Mouse (Mus musculus) heart, embryonic 10.5 days (tissue): Measurements from ENCODE around the gene 2810021J22Rik. TPM values are rescaled to one million over a fixed set of nuclear protein-coding genes. Genes with fewer than 3 reads are reported as not detected.

ENCODE experiments used
- DNase-seq: peaks from one replicate; pipeline ENCODE4 v3.0.0-alpha.2; 2017; ENCODE audit warnings: low spot score
- H3K27ac ChIP-seq: fragments of 300-500 bp; sonication (generic); 2 replicates; pipeline ENCODE4 v1.5.1; 2016; ENCODE audit warnings: mild to moderate bottlenecking
- H3K27me3 ChIP-seq: fragments of 300-500 bp; sonication (generic); 2 replicates; pipeline ENCODE4 v1.6.1; 2016; ENCODE audit warnings: mild to moderate bottlenecking; ENCODE audit not compliant: poor library complexity, insufficient read depth, severe bottlenecking
- H3K36me3 ChIP-seq: fragments of 300-500 bp; sonication (generic); 2 replicates; pipeline ENCODE4 v1.6.1; 2016; ENCODE audit warnings: mild to moderate bottlenecking, moderate library complexity
- H3K4me1 ChIP-seq: fragments of 300-500 bp; sonication (generic); 2 replicates; pipeline ENCODE4 v1.6.1; 2016; ENCODE audit warnings: mild to moderate bottlenecking
- H3K4me3 ChIP-seq: fragments of 300-500 bp; sonication (generic); 2 replicates; pipeline ENCODE4 v1.5.1; 2016; ENCODE audit warnings: mild to moderate bottlenecking, moderate library complexity
- H3K9me3 ChIP-seq: fragments of 300-500 bp; sonication (generic); 2 replicates; pipeline ENCODE4 v1.6.1; 2016; ENCODE audit warnings: mild to moderate bottlenecking, moderate library complexity
- WGBS: fragments of 180-500 bp; shearing (Covaris S2); methylation state at CpG from one replicate; pipeline ENCODE4 v1.1.7; 2016; 5-methylcytosine and 5-hydroxymethylcytosine counted together
- polyA plus RNA-seq: library from polyadenylated mRNA; unstranded; fragments of >200 nt; fragmentation: Nextera tagmentation; extraction: Ambion mirVana; gene quantifications from 2 replicates; pipeline ENCODE4 v1.2.1, GENCODE M21; 2016

Gene 2810021J22Rik
- polyA plus RNA-seq, 1 experiment from 2014 or later: 8.1 TPM

GRCm38 (mm10) chr11:58926651-58927050 lies 59.6 kb downstream of the 2810021J22Rik start:
- no peaks in the 10 kb centered on the region for H3K9me3 ChIP-seq
- peaks cover 6% of the 10 kb centered on the region for H3K36me3 ChIP-seq
- H3K27ac ChIP-seq: no peak overlapping the region
- no peak for DNase-seq
- peaks cover 20% of the 10 kb centered on the region for H3K4me1 ChIP-seq
- peaks cover 11% of the 10 kb centered on the region; the same call in 1 of the 2 replicates for H3K27me3 ChIP-seq
- WGBS: 90% methylated on average over 2 of the region's 3 CpGs
- H3K4me3 ChIP-seq: no peak overlapping the region

- H3K27ac ChIP-seq: no peak overlapping the region
- H3K4me3 ChIP-seq: no peak overlapping the region
- H3K36me3 ChIP-seq: peaks cover 10% of the 10 kb centered on the region
- peaks cover 20% of the 10 kb centered on the region for H3K4me1 ChIP-seq
- no peaks in the 10 kb centered on the region for H3K9me3 ChIP-seq
- DNase-seq: no peak
- 67% methylated on average over 2 of the region's 2 CpGs for WGBS
- H3K27me3 ChIP-seq: peaks cover 11% of the 10 kb centered on the region; the same call in 1 of the 2 replicates
Measured at GRCm38 (mm10) chr11:58927053-58927452, 60.0 kb downstream of the 2810021J22Rik start.

GRCm38 (mm10) chr11:58927790-58928651 lies 61.0 kb downstream of the 2810021J22Rik start:
- Histone ChIP-seq H3K4me1 (peaks cover 20% of the 10 kb centered on the region), H3K4me3 (peak overlapping the region; percentile 35), H3K36me3 (peaks cover 20% of the 10 kb centered on the region), H3K27me3 (peaks cover 10% of the 10 kb centered on the region; the same call in 1 of the 2 replicates), H3K27ac (peak overlapping the region; percentile 57; the same call in 1 of the 2 replicates), H3K9me3 (no peaks in the 10 kb centered on the region)
- WGBS: 25% methylated on average over 20 of the region's 20 CpGs
- DNase-seq: peak; percentile 85

GRCm38 (mm10) chr11:58929055-58929454 lies 62.0 kb downstream of the 2810021J22Rik start:
- DNase-seq: no peak
- H3K9me3 ChIP-seq: no peaks in the 10 kb centered on the region
- peaks cover 20% of the 10 kb centered on the region for H3K4me1 ChIP-seq
- no peak overlapping the region; the same call in 1 of the 2 replicates for H3K27ac ChIP-seq
- 59% methylated on average over 4 of the region's 4 CpGs for WGBS
- H3K36me3 ChIP-seq: peaks cover 30% of the 10 kb centered on the region
- no peak overlapping the region for H3K4me3 ChIP-seq
- H3K27me3 ChIP-seq: peaks cover under 1% of the 10 kb centered on the region; the same call in 1 of the 2 replicates

- no peaks in the 10 kb centered on the region for H3K9me3 ChIP-seq
Measured at GRCm38 (mm10) chr11:58929641-58930040, 62.6 kb downstream of the 2810021J22Rik start.

GRCm38 (mm10) chr11:58930254-58930653 lies 63.2 kb downstream of the 2810021J22Rik start:
- 81% methylated on average over 3 of the region's 3 CpGs for WGBS
- Histone ChIP-seq H3K27me3 (no peaks in the 10 kb centered on the region), H3K9me3 (no peaks in the 10 kb centered on the region), H3K36me3 (peaks cover 40% of the 10 kb centered on the region), H3K4me3 (no peak overlapping the region), H3K27ac (no peak overlapping the region), H3K4me1 (peaks cover 20% of the 10 kb centered on the region)
- no peak for DNase-seq

More at GRCm38 (mm10) chr11:58929641-58930040, 62.6 kb downstream of the 2810021J22Rik start:
- H3K4me3 ChIP-seq: no peak overlapping the region
- H3K27me3 ChIP-seq: no peaks in the 10 kb centered on the region
- H3K36me3 ChIP-seq: peaks cover 36% of the 10 kb centered on the region
- peaks cover 20% of the 10 kb centered on the region for H3K4me1 ChIP-seq
- no peak for DNase-seq
- WGBS: 42% methylated on average over 3 of the region's 3 CpGs
- H3K27ac ChIP-seq: no peak overlapping the region

- Histone ChIP-seq H3K4me3 (no peak overlapping the region), H3K9me3 (no peaks in the 10 kb centered on the region), H3K27me3 (no peaks in the 10 kb centered on the region), H3K27ac (no peak overlapping the region), H3K4me1 (peaks cover 20% of the 10 kb centered on the region), H3K36me3 (peaks cover 51% of the 10 kb centered on the region)
- 71% methylated on average over 4 of the region's 4 CpGs for WGBS
- no peak for DNase-seq
Measured at GRCm38 (mm10) chr11:58931576-58931975, 64.6 kb downstream of the 2810021J22Rik start.

Other genes with a start within 250 kb of the 2810021J22Rik start
- gene Olfr323, start 236.7 kb upstream of the 2810021J22Rik start, polyA plus RNA-seq: not detected in 2 replicates
- gene Trim58, start 226.8 kb upstream of the 2810021J22Rik start, polyA plus RNA-seq: 1.1 and 1.2 TPM in 2 replicates
- not detected in 2 replicates for gene Olfr322, start 208.4 kb upstream of the 2810021J22Rik start, polyA plus RNA-seq
- not detected in 2 replicates for gene Olfr320, start 186.1 kb upstream of the 2810021J22Rik start, polyA plus RNA-seq
- gene Olfr319, start 168.1 kb upstream of the 2810021J22Rik start, polyA plus RNA-seq: not detected in 2 replicates
- gene Olfr318, start 143.2 kb upstream of the 2810021J22Rik start, polyA plus RNA-seq: not detected in 2 replicates
- not detected in 2 replicates for gene Olfr317, start 128.0 kb upstream of the 2810021J22Rik start, polyA plus RNA-seq
- gene Olfr316, start 114.5 kb upstream of the 2810021J22Rik start, polyA plus RNA-seq: not detected in 2 replicates
- not detected in 2 replicates for gene Olfr315, start 94.0 kb upstream of the 2810021J22Rik start, polyA plus RNA-seq
- not detected in 2 replicates for gene Olfr314, start 84.3 kb upstream of the 2810021J22Rik start, polyA plus RNA-seq
- gene Fam183b, start 65.3 kb upstream of the 2810021J22Rik start, polyA plus RNA-seq: 1.0 and 1.4 TPM in 2 replicates
- not detected in 2 replicates for gene Olfr313, start 52.2 kb upstream of the 2810021J22Rik start, polyA plus RNA-seq
- gene Olfr312, start 38.0 kb upstream of the 2810021J22Rik start, polyA plus RNA-seq: 0.04 TPM in 1 of 2 replicates, not detected in the other
- not detected in 2 replicates for gene Olfr311, start 28.0 kb upstream of the 2810021J22Rik start, polyA plus RNA-seq
- 4.4 and 7.4 TPM in 2 replicates for gene Gm12258, start 20.1 kb upstream of the 2810021J22Rik start, polyA plus RNA-seq
- 3.9 and 5.4 TPM in 2 replicates for gene Zfp39, start 37.0 kb downstream of the 2810021J22Rik start, polyA plus RNA-seq
- not detected in 2 replicates for gene Btnl10, start 50.7 kb downstream of the 2810021J22Rik start, polyA plus RNA-seq
- gene Rnf187, start 71.7 kb downstream of the 2810021J22Rik start, polyA plus RNA-seq: 169 and 213 TPM in 2 replicates
- gene Hist3h2ba, start 81.7 kb downstream of the 2810021J22Rik start, polyA plus RNA-seq: 4.8 and 9.8 TPM in 2 replicates
- gene Hist3h2a, start 87.5 kb downstream of the 2810021J22Rik start, polyA plus RNA-seq: 15.5 and 15.9 TPM in 2 replicates
- 0.75 and 0.79 TPM in 2 replicates for gene Trim17, start 87.5 kb downstream of the 2810021J22Rik start, polyA plus RNA-seq
- 24.0 and 31.4 TPM in 2 replicates for gene Trim11, start 110.9 kb downstream of the 2810021J22Rik start, polyA plus RNA-seq